Mouse (Mus musculus): Measurements from ENCODE around the gene Thap8.
"Not testable (repeated sequence)": the region's sequence is repeated elsewhere in the genome, so short reads cannot be mapped to it uniquely, and the experiment has no call there.

The Thap8 gene

GRCm38 (mm10) chr7:30279951-30280669 is at the start of gene Thap8, which contains the start of gene Wdr62:
TSS of gene Thap8 (plus strand) at chr7:30280094.
TSS of gene Wdr62 (minus strand) at chr7:30280419.
- DNase-seq (ENCODE audit: low spot score), result peak; percentile 91

DNA sequence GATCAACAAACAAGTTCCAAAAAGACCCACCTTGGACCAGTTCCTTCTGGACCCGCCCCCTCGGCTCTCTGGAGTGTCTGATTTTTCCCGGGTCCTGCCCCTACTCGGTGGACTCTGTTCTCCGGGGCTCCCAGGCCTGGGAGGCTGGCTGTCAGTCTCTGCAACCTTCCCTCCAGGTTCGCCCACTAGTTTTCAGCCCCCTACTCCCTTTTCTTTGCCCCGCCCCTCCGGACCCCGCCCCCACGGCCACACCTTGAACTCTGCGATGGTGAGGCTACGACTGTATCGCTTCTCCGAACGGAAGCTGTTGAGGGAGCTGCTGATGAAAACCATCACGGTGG is 48.6 kb upstream of the Thap8 start:
- no peak for DNase-seq (ENCODE audit: low spot score)

GRCm38 (mm10) chr7:30231669-30232454 is 48.0 kb upstream of the Thap8 start, which contains the start of the genes Polr2i and Tbcb:
TSS of gene Polr2i (plus strand) at chr7:30231948.
TSS of gene Tbcb (minus strand) at chr7:30232272.
- DNase-seq (ENCODE audit: low spot score), result peak; percentile 92

DNA sequence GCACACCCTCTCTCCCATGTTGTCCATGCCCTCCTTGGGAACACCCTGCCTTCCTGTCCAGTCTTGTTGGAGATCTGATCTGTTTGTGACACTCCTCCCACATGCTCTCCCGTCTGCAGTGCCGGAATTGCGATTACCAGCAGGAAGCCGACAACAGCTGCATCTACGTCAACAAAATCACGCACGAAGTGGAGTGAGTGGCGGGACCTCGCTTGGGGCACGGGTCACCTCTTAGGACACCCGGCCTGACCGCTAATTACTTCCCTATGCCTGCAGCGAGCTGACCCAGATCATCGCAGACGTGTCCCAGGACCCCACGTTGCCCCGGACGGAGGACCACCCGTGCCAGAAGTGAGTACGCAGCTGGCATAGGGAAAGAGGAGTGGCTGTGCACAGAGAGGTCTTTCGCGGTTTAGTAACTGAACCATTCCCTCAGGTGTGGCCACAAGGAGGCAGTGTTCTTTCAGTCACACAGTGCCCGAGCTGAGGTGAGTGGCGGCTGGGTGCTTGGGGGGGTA is 47.2 kb upstream of the Thap8 start:
- peak; percentile 53 for DNase-seq (ENCODE audit: low spot score)

- DNase-seq (ENCODE audit: low spot score), result no peak
Observed at GRCm38 (mm10) chr7:30233387-30233786, 46.5 kb upstream of the Thap8 start.

GRCm38 (mm10) chr7:30234276-30234858 is 45.5 kb upstream of the Thap8 start:
- no peak for DNase-seq (ENCODE audit: low spot score)

- no peak for DNase-seq (ENCODE audit: low spot score)
Observed at GRCm38 (mm10) chr7:30235091-30235490, 44.8 kb upstream of the Thap8 start.

DNA sequence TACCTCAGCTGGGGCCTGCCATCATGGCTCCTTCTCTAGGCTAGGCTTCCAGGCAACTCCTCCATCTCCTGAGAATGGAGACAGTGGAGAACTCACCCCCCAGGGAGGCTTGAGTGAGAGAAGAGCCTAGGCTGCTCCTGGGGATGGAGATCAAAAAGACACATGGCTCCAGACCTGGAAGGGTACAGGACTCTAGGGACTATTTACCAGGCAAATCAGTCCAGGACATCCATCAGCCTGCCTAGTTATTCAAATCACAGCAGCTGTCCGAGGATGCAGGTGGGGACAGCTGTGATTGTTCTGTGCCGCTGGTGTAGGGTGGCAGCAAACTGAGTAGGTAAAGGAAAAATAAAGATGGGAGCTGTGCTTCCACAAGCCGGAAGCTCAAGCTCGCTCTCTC is 44.3 kb upstream of the Thap8 start, which contains the start of gene Ovol3:
Gene Ovol3, minus strand, starts transcription at position 101 of the 400 bp plus-strand sequence.
- no peak for DNase-seq (ENCODE audit: low spot score)

DNA sequence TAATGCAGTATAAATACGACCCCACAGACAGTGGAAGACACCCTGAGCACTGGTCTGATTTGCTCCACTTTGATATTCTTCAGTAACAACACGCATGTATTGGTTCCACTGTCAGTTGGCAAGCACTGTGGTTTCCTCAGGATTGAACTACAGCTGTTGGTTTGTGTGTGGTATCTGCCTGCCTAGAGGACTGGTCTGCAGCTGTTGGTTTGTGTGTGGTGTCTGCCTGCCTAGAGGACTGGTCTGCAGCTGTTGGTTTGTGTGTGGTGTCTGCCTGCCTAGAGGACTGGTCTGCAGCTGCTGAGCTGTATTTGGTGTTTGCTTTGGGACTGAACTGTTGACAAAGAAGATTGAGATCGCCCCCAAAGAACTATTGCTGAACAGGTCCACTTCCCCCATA is 42.5 kb upstream of the Thap8 start:
- DNase-seq (ENCODE audit: low spot score), result not testable (repeated sequence)

GRCm38 (mm10) chr7:30251956-30252954 is 27.6 kb upstream of the Thap8 start:
- no peak for DNase-seq (ENCODE audit: low spot score)

GRCm38 (mm10) chr7:30265041-30265440 is 14.9 kb upstream of the Thap8 start:
- no peak for DNase-seq (ENCODE audit: low spot score)

DNA sequence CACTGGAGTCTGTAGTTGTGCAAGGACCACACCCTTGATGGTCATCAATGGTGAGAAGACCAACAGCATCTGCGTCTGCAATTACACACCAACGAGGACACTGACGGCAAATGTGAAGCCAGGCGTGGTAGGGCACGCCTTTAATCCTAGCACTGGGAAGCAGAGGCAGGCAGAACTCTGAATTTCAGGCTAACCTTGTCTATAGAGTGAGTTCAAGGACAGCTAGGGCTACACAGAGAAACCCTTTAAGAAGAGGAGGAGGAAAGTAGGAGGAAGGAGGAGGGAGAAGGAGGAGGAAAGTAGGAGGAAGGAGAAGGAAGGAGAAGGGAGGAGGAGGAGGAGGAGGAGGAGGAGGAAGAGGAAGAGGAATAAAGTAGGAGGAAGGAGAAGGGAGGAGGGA is 14.4 kb upstream of the Thap8 start:
- no peak for DNase-seq (ENCODE audit: low spot score)

DNA sequence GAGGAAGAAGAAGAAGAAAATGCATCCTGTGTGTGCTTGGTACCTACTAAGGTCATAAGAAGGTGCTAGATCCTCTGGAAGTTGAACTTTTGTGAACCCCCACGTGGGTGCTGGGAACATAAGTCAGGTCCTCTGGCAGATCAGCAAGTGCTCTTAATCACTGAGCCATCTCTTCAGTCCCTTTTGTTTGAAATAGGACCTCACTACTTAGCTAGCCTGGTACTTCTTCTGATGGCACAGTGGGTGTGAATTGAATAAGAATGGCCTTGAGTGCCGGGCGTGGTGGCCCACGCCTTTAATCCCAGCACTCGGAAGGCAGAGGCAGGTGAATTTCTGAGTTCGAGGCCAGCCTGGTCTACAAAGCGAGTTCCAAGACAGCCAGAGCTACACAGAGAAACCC is 14.0 kb upstream of the Thap8 start:
- DNase-seq (ENCODE audit: low spot score), result no peak

GRCm38 (mm10) chr7:30266780-30267179 is 13.1 kb upstream of the Thap8 start:
- DNase-seq (ENCODE audit: low spot score), result no peak

DNA sequence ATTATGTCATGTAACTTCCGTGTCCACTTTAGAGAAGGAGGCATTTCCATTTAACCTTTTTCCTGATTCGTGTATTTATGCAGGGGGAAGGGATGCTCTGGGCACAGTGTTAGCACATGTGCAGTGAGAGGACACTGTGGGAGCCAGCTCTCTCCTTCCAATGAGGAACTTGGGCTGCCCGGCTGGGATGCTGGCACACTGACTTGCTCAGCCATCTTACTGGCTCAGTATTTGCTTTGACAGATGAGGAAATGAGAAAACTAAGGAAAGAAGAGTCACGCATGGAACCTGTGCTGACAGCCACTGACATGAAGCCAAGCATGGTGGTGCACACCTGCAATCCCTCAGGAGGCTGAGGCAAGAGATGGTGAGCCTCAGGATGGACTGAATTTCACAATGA is 10.3 kb upstream of the Thap8 start:
- no peak for DNase-seq (ENCODE audit: low spot score)

DNA sequence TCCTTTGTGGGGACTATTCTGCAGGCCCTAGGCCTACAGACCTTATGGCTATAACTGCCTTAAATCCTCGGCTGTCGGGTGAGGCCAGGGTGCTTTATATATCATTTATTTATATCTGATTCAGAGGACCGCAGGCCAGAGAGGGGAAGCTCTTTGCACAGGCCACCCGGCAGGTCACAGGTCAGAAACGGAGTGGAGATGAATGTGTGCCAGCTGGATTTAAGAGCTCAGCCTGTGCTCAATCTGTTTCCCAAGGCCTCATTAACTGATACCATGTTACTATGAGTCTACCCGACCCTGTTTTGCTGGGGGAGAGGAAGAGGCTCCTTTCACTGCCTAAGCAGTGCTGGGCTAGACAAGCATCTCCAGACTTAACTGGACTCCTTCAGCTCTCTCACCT is 5.5 kb upstream of the Thap8 start:
- DNase-seq (ENCODE audit: low spot score), result no peak

DNA sequence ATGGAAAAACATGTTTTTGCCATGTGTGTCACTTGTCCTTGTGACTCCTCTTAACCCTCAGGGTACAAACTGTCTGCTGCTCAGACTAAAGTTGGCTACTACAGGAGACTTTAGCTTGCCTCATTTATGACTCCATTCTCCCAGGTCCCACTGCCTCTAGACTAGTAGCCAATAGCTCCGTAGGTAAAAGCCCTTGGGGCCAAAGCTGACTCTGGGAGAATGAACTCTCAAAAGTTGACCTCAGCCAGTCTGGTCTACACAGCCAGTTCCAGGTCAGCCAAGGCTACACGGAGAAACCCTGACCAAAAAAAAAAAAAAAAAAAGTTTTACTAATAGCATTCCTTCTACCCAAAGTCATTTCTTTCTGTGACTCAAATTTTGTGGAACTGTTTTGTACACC is 983 bp upstream of the Thap8 start:
- DNase-seq (ENCODE audit: low spot score), result no peak

- DNase-seq (ENCODE audit: low spot score), result no peak
Observed at GRCm38 (mm10) chr7:30279536-30279935, 358 bp upstream of the Thap8 start.

- DNase-seq (ENCODE audit: low spot score), result peak; percentile 84
Observed at GRCm38 (mm10) chr7:30280670-30281138, 810 bp downstream of the Thap8 start.

GRCm38 (mm10) chr7:30281522-30281921 is 1.6 kb downstream of the Thap8 start:
- no peak for DNase-seq (ENCODE audit: low spot score)

DNA sequence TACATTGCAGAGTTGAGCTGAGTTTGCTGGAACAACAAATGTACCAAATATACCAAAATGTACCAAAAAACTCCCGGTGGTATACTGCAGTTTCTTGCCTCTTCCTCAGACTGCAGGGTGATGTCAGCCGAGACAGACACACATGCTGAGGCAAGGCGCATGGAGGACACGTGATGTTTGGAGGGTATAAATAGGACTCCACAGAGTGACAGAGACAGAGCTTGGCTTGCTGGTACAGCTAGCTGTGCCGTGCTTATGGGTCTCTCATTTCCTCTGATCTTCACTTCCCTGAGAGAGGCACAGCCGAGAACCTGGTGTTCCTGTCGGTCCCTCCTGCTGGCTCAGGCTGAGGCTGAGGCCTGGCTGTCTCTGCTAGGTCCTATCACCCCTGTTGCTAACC is 2.8 kb downstream of the Thap8 start:
- no peak for DNase-seq (ENCODE audit: low spot score)
